Mouse (Mus musculus) erythroblast, embryonic 14.5 days (primary cell): ENCODE measurements around the gene Mrps34. TPM values are rescaled to one million over a fixed set of nuclear protein-coding genes. Genes with fewer than 3 reads are reported as not detected.

Experiments used
- H3K27me3 ChIP-seq: 2 replicates; pipeline ENCODE4 v1.6.1; 2012; ENCODE audit warnings: inconsistent platforms; ENCODE audit not compliant: control insufficient read depth
- H3K36me3 ChIP-seq: 2 replicates; pipeline ENCODE4 v1.6.1; 2012; ENCODE audit warnings: mild to moderate bottlenecking, inconsistent platforms; ENCODE audit not compliant: control insufficient read depth
- H3K4me1 ChIP-seq: 2 replicates; pipeline ENCODE4 v1.6.1; 2012; ENCODE audit warnings: inconsistent platforms; ENCODE audit not compliant: control insufficient read depth
- H3K4me3 ChIP-seq: replicated peaks from 2 replicates; pipeline ENCODE3; 2012; ENCODE audit warnings: moderate library complexity, mild to moderate bottlenecking, inconsistent platforms
- H3K9me3 ChIP-seq: 2 replicates; pipeline ENCODE4 v1.6.1; 2012; ENCODE audit warnings: low read length, inconsistent platforms, mixed read lengths; ENCODE audit not compliant: control insufficient read depth
- GATA1 ChIP-seq: IDR thresholded peaks from 2 replicates; pipeline ENCODE4 v1.6.1; 2012; ENCODE audit warnings: low read length, inconsistent platforms, mixed read lengths
- TAL1 ChIP-seq: IDR thresholded peaks from 3 replicates; pipeline ENCODE4 v1.6.1; 2012; ENCODE audit warnings: low read length, inconsistent platforms, mixed read lengths
- polyA plus RNA-seq: library from polyadenylated mRNA; stranded (reverse); fragments of >175 nt; gene quantifications from 2 replicates; pipeline ENCODE4 v1.2.3, GENCODE M21; 2012

Gene Mrps34
- polyA plus RNA-seq, 1 experiment, result 6.4 TPM

DNA sequence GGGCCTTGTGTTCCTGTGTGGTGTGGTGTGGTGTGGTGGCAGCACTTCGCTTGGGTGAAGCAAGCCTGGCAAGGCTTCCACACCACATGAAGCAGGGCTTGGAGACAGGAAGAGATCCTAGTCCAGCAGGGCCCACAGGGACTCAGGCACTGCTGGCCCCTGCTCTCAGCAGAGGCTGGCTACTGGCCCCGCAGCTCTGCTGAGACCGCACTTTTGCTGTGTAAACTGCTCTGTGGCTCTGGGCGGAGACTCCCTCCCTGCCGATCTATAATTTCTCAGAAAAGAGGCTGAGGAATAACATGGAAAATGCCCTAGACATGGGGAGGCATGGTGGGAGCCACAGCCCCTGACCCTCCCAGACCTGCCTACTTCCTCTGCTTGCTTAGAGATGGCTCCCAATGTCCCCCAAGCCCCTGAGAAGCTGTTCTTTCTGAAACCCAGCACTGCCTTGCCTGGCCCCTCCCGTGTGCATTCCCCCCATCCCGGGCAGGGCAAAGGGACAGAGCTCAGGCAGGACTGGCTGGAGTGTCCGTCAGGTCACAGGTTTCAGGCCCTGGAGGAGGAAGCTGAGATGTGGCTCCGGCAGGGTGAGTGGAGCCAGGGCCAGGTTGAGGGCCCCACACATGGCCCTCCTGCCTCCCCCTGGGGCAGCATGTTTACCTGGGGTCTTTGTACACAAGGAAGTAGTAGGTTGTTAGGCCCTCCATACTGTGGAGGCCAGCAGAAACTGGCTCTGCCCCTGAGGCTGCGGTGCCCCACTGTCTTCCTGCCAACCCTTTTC, 17.4 kb upstream of the Mrps34 start:
- Histone ChIP-seq H3K36me3 (peaks cover 26% of the 10 kb centered on the region), H3K27me3 (no peaks in the 10 kb centered on the region; the same call in 1 of the 2 replicates), H3K4me3 (no peak overlapping the region), H3K4me1 (peaks cover 14% of the 10 kb centered on the region), H3K9me3 (no peaks in the 10 kb centered on the region)
- no peak for TF ChIP-seq GATA1
- TF ChIP-seq TAL1, result no peak

DNA sequence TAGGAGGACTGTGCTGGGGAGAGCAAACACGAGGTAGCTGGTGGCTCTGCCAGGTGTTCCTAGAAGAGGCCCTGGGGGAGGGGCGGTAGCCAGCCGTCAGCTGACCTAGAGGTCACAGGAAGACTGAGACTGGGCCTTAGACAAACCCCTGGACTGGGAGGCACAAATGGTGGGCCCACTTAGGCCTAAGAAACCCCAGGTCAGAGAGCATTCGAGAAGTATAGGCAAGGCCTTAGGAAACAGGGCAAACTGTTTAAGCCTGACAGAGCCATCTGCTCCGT, 16.9 kb upstream of the Mrps34 start:
- TF ChIP-seq TAL1 (no peak), GATA1 (no peak)
- H3K27me3 ChIP-seq, result no peaks in the 10 kb centered on the region; the same call in 1 of the 2 replicates
- H3K9me3 ChIP-seq, result no peaks in the 10 kb centered on the region
- H3K36me3 ChIP-seq, result peaks cover 31% of the 10 kb centered on the region
- H3K4me1 ChIP-seq, result peaks cover 16% of the 10 kb centered on the region
- no peak overlapping the region for H3K4me3 ChIP-seq

DNA sequence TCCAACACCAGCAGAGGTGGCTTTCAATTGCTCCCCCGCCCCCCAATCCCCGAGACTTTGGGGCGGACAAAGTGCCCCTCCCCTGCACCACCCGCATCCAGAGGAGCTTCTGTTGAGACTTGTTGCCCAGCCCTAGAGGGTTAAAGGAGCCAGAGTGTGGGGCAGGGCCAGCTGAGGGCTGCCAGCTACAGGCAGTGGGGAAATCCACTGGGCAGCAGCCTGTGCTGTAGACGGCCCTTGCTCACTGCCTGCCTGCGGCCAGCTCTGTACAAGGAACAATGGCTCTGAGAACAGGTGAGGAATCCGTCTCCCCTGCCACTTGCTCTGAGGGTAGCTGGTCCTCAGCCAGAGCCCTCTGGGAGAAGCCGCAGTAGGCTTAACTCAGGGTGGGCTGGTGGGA, 16.4 kb upstream of the Mrps34 start:
- TF ChIP-seq TAL1 (no peak), GATA1 (no peak)
- Histone ChIP-seq H3K4me1 (peaks cover 21% of the 10 kb centered on the region), H3K9me3 (no peaks in the 10 kb centered on the region)

DNA sequence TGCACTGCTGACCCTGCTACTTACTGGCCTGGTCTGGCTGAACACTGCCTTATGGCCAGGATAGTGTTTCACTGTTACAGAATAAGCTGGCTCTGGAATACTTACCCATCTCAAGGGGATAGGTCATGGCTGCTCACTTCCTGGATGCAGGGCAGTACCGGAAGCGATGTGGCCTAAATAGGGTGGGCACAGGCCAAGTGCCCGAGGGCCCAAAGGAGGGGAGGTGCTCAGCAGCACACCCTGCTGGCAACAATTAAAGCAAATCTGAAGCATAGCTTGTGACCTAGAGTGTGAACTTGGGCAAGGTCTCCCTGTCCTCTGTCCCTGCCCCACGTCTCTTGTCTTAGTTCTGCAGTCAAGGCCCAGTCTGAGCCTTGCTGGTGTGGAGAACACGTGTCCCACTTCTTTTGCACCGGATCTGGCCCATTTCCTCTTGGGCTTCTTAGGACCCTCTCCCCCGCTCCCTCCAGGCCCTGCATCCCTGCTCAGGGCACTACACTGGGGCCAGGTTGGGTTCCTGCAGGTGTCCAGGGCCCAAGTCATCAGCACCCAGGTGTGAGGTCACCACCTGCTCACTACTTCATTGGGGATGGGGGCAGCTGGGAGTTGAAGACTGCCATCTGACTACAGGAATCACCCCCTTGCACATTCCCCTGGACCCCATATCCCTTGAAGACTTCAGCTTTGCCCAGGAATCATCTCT, 13.0 kb upstream of the Mrps34 start:
- Histone ChIP-seq H3K27me3 (no peaks in the 10 kb centered on the region), H3K4me1 (peaks cover 45% of the 10 kb centered on the region), H3K4me3 (no peak overlapping the region), H3K9me3 (no peaks in the 10 kb centered on the region), H3K36me3 (peaks cover 56% of the 10 kb centered on the region)
- TF ChIP-seq TAL1, result no peak
- TF ChIP-seq GATA1, result no peak

More for the DNA sequence above, 16.4 kb upstream of the Mrps34 start:
- Histone ChIP-seq H3K4me3 (no peak overlapping the region), H3K36me3 (peaks cover 36% of the 10 kb centered on the region), H3K27me3 (no peaks in the 10 kb centered on the region; the same call in 1 of the 2 replicates)

DNA sequence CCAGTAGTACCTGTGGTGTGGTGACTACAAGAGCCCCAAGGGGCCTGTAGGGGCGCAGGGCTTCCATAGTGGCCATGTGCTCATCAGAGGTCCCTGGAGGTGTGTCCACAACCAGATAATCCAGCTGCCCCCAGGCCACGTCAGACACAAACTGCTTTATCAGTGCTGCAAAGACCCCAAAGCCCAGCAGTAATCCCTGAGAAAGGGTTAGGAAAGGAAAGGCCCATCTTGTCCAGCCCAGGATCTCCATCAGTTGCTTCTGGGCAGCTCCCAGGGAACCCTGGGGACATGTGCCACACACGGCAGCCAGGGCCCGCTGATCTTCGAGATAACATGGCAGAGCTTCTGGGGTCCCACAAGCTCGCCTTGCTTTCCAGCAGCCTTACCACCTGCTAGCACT, 10.5 kb upstream of the Mrps34 start:
- Histone ChIP-seq H3K36me3 (peaks cover 77% of the 10 kb centered on the region), H3K4me1 (peaks cover 57% of the 10 kb centered on the region), H3K9me3 (no peaks in the 10 kb centered on the region), H3K4me3 (peak overlapping the region; percentile 90), H3K27me3 (no peaks in the 10 kb centered on the region)
- TF ChIP-seq TAL1 (no peak), GATA1 (no peak)

DNA sequence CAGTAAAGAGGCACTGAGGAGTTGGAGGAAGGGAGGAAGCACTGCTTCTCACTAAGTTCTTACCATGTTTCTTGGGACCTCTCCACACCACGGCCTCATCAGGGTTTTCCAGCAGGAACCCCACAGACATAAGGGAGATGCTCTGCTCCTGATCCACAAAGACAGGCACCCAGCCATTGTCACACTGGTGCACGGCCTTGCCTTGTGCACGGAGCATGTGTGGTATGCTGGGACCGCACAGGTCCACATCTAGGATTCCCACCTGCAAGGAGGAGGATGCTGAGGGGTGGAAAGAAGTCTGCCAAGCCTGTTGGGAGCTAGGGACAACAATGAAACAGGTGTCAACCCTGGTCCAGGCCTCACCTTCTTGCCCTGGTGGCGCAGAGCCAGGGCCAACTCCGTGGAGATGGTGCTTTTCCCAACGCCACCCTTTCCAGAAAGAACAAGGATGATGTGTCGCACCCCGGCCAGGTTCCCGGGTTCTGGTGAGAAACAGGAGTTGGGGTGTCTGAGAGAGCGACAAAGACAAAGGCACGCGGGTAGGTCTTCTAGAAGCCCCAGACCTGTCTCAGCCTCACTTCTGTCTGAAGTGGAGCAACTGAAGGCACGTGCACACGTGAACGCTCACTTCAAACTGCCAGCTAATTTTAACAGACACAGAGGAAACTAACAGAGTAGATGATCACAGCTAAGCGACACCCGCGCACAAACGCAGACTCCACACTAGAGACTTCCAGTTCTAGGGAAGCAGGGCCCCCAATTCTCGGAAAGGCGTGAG, 9.4 kb upstream of the Mrps34 start:
- H3K4me1 ChIP-seq, result peaks cover 67% of the 10 kb centered on the region
- no peaks in the 10 kb centered on the region for H3K9me3 ChIP-seq
- peak overlapping the region; percentile 90 for H3K4me3 ChIP-seq
- H3K36me3 ChIP-seq, result peaks cover 82% of the 10 kb centered on the region
- no peaks in the 10 kb centered on the region for H3K27me3 ChIP-seq
- TF ChIP-seq GATA1 (no peak), TAL1 (no peak)

DNA sequence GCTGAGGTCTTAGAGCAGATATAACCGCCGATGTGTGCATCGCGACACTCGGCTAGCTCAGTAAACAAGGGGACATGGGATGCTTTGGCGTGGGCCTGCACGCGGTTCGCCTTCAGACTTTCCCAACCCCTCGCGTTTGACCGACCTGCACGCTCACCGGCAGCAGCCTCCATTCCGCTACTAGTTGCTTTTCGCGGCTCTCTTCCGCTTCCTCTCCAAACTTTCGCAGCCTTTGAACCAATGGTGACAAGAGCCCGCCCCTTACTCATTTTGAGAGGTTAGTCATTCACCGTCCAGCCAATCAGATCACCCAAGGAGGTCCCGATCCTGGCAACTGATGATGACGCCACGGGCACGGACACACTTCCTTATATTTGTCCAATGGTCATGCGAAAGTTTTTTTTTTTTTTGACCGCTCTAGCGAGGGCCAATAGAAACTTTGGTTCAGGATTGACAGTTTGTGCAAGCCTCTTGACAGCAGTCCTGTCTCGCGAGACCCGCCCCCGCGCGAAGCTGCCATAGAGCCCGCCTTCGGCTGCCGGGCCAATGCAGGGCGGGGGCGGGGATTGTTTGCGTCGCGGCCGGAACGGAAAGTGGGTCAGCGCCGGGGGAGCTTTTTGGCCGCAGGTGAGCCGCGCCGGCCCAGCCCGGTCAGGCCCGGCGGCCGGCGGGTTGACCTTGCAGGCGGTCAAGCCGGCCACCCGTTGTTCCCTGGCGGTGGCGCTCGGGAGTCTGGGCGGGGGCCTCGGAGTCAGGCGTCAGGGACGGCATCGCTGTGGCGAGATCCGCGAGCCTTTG, 8.6 kb upstream of the Mrps34 start, which contains the start of the genes Nubp2 and Spsb3:
TSS of gene Nubp2 (minus strand) at position 216 of the 798 bp plus-strand sequence.
TSS of gene Spsb3 (plus strand) at position 510 of the 798 bp plus-strand sequence.
- H3K36me3 ChIP-seq, result peaks cover 82% of the 10 kb centered on the region
- no peaks in the 10 kb centered on the region for H3K27me3 ChIP-seq
- peaks cover 71% of the 10 kb centered on the region for H3K4me1 ChIP-seq
- H3K9me3 ChIP-seq, result no peaks in the 10 kb centered on the region
- TF ChIP-seq GATA1 (no peak), TAL1 (no peak)
- H3K4me3 ChIP-seq, result peak within 1 kb of the TSS; percentile 90

DNA sequence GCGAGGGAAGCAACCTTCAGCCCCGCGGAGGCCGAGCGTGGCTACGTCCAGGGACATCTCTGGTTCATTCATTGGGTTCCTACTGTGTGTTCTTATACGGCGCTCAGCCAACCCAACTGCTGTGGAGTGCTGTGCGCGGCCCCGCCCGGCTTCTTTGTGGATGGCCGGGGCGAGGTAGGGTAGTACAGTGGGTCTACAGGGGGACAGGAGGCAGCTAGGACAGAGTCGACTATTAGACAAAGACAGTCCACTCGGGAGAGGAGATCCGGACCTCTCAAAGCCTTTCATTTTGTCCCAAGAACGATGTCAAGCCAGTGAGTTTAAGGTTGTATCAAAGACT, 8.0 kb upstream of the Mrps34 start:
- H3K36me3 ChIP-seq, result peaks cover 82% of the 10 kb centered on the region
- H3K4me1 ChIP-seq, result peaks cover 68% of the 10 kb centered on the region
- no peak for TF ChIP-seq GATA1
- TF ChIP-seq TAL1, result no peak

More for the DNA sequence above, 8.0 kb upstream of the Mrps34 start:
- Histone ChIP-seq H3K4me3 (peak overlapping the region; percentile 90), H3K9me3 (no peaks in the 10 kb centered on the region), H3K27me3 (no peaks in the 10 kb centered on the region)
